Mouse (Mus musculus): ENCODE measurements at regions not wholly inside any gene's neighbourhood (a gene's known extent, or its start where the extent isn't known, plus 50 kb on each side); places are given as distances from the start of the nearest gene placed in this dataset.
"Not testable (repeated sequence)": the region's sequence is repeated elsewhere in the genome, so short reads cannot be mapped to it uniquely, and the experiment has no call there.

DNA sequence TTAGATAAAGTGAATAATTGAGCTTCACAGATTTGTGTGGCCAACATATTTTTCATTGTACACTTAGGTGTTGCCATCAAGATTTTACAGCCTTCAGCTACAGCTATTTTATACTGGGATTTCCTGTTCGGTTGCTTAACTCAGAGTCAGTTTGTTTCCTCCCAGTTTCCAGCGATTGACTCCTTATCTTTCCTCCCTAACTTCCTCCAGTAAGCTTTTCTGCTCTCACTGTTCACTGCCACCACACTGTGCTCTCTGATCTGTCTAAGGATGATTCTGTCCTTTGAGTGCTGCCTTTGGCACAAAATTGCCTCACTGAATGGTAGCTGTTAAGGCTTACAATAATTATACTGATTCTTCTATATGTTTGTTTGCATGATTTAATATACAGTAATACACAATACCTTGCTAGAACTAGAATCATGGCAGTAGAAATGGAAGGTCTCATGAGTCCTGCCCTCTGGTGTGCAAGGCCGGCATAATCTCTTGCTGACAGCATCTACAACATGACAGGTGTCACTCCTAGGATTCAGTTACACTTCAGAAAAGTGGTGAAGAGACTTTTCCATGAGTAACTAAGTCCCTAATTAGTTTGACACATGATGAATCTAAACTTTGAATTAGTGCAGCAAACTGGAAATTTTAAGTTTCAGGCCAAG, 558.0 kb upstream of the Olfr1507 start:
- H3K27ac ChIP-seq (ENCODE audit: low read depth, low read length); ATAC-seq; H3K9ac ChIP-seq (ENCODE audit: low read depth, low read length); H3K4me2 ChIP-seq (replicated peaks; ENCODE audit: low read depth); H3K36me3 ChIP-seq (ENCODE audit: control insufficient read depth, insufficient read depth); H3K4me1 ChIP-seq (replicated peaks; ENCODE audit: control insufficient read depth, insufficient read depth, low read length); H3K9me3 ChIP-seq (ENCODE audit: control insufficient read depth); H3K27me3 ChIP-seq (replicated peaks; ENCODE audit: control insufficient read depth, insufficient read depth, low read length); H3K4me3 ChIP-seq (ENCODE audit: low read depth, low read length): not testable (repeated sequence)
- 46% methylated on average over 2 of the region's 3 CpGs for WGBS

DNA sequence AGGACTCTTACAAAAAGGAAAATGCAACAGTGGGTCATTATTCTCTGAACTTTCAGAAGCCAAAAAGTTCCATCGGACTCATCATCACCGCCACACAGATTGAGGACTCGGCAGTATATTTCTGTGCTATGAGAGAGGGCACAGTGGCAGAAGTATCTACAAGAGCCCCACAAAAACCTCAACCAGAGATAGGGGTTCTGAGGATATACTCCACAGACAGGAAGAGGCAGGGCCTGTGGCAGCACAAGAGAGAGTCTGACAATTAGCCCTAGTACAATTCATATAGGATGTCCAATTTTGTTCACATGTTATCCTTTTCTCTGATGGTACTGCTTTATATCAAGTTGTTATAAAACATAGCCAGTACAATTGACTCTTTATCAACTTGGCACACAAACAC, 552.1 kb upstream of the Olfr1507 start:
- not testable (repeated sequence) for H3K36me3 ChIP-seq (ENCODE audit: control insufficient read depth, insufficient read depth); H3K27ac ChIP-seq (ENCODE audit: low read depth, low read length); ATAC-seq; H3K9ac ChIP-seq (ENCODE audit: low read depth, low read length); H3K9me3 ChIP-seq (ENCODE audit: control insufficient read depth); H3K4me2 ChIP-seq (replicated peaks; ENCODE audit: low read depth); H3K27me3 ChIP-seq (replicated peaks; ENCODE audit: control insufficient read depth, insufficient read depth, low read length); H3K4me3 ChIP-seq (ENCODE audit: low read depth, low read length); H3K4me1 ChIP-seq (replicated peaks; ENCODE audit: control insufficient read depth, insufficient read depth, low read length)
- 88% methylated on average over 3 of the region's 3 CpGs for WGBS

DNA sequence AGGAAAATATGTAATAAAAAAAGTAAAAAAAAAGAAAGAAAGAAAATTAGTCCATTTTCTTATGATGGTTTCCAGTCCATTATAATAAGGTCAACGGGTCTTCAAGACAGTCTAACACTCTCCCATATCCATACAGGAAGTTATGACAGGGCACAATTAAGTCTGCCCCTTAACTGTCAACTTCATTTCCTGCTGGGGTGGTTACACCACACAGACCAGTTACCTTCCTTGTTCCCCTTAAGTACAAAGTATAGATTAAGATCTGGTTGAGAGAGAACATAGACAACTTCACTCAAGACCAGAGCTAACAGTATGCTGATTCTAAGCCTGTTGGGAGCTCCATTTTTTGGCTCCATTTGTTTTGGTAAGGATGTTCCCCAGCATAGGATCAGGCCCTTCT, 551.4 kb upstream of the Olfr1507 start:
- WGBS = 84% methylated on average over 1 of the region's 1 CpGs
- H3K36me3 ChIP-seq (ENCODE audit: control insufficient read depth, insufficient read depth); H3K4me3 ChIP-seq (ENCODE audit: low read depth, low read length); H3K4me1 ChIP-seq (replicated peaks; ENCODE audit: control insufficient read depth, insufficient read depth, low read length); ATAC-seq; H3K27ac ChIP-seq (ENCODE audit: low read depth, low read length); H3K27me3 ChIP-seq (replicated peaks; ENCODE audit: control insufficient read depth, insufficient read depth, low read length); H3K9me3 ChIP-seq (ENCODE audit: control insufficient read depth); H3K9ac ChIP-seq (ENCODE audit: low read depth, low read length); H3K4me2 ChIP-seq (replicated peaks; ENCODE audit: low read depth): not testable (repeated sequence)

DNA sequence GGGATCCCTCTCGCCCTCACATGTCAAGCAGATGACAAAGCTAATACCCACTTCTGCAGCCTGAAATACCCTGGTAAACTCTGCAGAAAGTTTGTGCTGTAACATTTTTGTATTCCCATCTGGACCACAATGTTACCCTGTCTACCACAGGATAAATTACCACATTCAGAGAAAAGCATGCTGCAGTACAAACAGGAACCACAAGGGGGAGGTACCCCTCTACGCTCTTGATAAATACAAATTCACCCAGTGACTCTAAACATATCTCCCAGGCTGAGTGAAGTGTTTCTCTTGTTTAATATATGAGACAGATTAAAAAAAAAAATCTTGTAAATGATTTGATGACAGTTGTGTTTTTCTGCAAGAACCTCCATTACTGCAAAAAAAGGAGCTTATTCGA, 549.8 kb upstream of the Olfr1507 start:
- not testable (repeated sequence) for H3K4me2 ChIP-seq (replicated peaks; ENCODE audit: low read depth); H3K9ac ChIP-seq (ENCODE audit: low read depth, low read length); H3K27me3 ChIP-seq (replicated peaks; ENCODE audit: control insufficient read depth, insufficient read depth, low read length); H3K9me3 ChIP-seq (ENCODE audit: control insufficient read depth); ATAC-seq; H3K27ac ChIP-seq (ENCODE audit: low read depth, low read length); H3K36me3 ChIP-seq (ENCODE audit: control insufficient read depth, insufficient read depth); H3K4me3 ChIP-seq (ENCODE audit: low read depth, low read length); H3K4me1 ChIP-seq (replicated peaks; ENCODE audit: control insufficient read depth, insufficient read depth, low read length)
- TF ChIP-seq CTCF (IDR thresholded peaks at IDR 0.05; ENCODE audit: low read depth) = peak; percentile 57
- 75% methylated on average over 3 of the region's 3 CpGs for WGBS

DNA sequence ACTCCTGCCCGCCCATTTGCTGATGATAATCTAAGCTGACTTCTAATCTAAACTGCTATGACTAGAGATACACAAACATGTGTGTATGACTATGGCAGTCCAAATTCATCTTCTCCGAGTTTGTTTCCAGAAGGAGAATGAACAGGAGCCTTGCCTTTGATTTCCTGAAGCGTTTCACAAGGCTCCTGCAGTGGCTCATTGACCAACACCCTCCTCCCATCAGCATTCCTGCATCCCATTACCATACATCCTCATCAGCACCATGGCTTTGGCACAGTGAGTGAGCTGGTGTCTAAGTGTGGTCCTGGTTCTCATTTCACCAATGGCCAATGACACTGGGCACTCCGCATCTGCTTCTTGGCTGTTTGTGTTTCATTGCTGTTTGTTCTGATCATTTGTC, 548.6 kb upstream of the Olfr1507 start:
- 74% methylated on average over 4 of the region's 4 CpGs for WGBS
- not testable (repeated sequence) for H3K36me3 ChIP-seq (ENCODE audit: control insufficient read depth, insufficient read depth); H3K9me3 ChIP-seq (ENCODE audit: control insufficient read depth); H3K27me3 ChIP-seq (replicated peaks; ENCODE audit: control insufficient read depth, insufficient read depth, low read length); H3K27ac ChIP-seq (ENCODE audit: low read depth, low read length); H3K4me3 ChIP-seq (ENCODE audit: low read depth, low read length); H3K4me2 ChIP-seq (replicated peaks; ENCODE audit: low read depth); ATAC-seq; H3K9ac ChIP-seq (ENCODE audit: low read depth, low read length); H3K4me1 ChIP-seq (replicated peaks; ENCODE audit: control insufficient read depth, insufficient read depth, low read length)

DNA sequence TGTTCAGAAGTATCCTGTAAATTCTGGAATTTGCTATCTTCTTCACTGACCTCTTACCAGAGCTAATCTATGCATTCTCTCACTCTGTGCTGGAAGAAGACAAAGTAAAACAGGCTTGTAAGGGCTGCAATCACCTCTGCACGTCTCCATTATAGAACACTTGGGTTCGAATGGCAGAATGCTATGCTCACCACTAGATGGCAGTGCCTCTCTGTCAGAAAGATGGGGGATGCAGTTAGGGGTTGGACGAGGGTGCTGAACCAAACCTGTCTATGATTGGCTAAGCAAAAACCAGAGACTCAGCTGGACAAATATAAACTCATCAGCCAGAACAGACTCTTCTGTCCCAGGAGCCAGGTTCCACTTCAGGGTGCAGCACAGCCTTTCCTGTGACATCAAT, 546.5 kb upstream of the Olfr1507 start:
- not testable (repeated sequence) for H3K4me3 ChIP-seq (ENCODE audit: low read depth, low read length); H3K9me3 ChIP-seq (ENCODE audit: control insufficient read depth); H3K4me1 ChIP-seq (replicated peaks; ENCODE audit: control insufficient read depth, insufficient read depth, low read length); ATAC-seq; H3K9ac ChIP-seq (ENCODE audit: low read depth, low read length); H3K27ac ChIP-seq (ENCODE audit: low read depth, low read length); H3K27me3 ChIP-seq (replicated peaks; ENCODE audit: control insufficient read depth, insufficient read depth, low read length); H3K36me3 ChIP-seq (ENCODE audit: control insufficient read depth, insufficient read depth); H3K4me2 ChIP-seq (replicated peaks; ENCODE audit: low read depth)
- TF ChIP-seq CTCF (IDR thresholded peaks at IDR 0.05; ENCODE audit: low read depth) = peak; percentile 44
- 14% methylated on average over 3 of the region's 3 CpGs for WGBS

DNA sequence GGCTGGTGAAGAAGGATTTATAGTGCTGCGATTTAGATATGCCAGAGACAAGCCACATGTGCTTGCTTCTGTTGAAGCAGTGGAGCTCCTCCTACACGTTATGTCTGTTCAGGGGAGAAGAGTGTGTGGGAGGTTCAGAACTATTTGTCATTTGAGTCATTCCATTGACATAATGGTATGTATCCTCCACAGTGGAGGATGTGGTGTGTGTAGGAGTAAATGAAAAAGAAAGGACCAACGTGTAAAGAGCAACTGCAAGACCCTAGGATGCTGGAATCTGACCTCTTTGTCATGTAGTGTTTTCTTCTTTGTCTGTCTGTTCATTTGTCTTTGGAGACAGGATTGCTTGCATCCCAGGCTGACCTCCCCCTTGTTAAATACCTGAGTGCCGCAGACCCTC, 543.9 kb upstream of the Olfr1507 start:
- H3K4me2 ChIP-seq (replicated peaks; ENCODE audit: low read depth); H3K9ac ChIP-seq (ENCODE audit: low read depth, low read length); H3K36me3 ChIP-seq (ENCODE audit: control insufficient read depth, insufficient read depth); H3K27me3 ChIP-seq (replicated peaks; ENCODE audit: control insufficient read depth, insufficient read depth, low read length); H3K9me3 ChIP-seq (ENCODE audit: control insufficient read depth); ATAC-seq; H3K4me3 ChIP-seq (ENCODE audit: low read depth, low read length); H3K4me1 ChIP-seq (replicated peaks; ENCODE audit: control insufficient read depth, insufficient read depth, low read length); H3K27ac ChIP-seq (ENCODE audit: low read depth, low read length): not testable (repeated sequence)
- 69% methylated on average over 4 of the region's 4 CpGs for WGBS

DNA sequence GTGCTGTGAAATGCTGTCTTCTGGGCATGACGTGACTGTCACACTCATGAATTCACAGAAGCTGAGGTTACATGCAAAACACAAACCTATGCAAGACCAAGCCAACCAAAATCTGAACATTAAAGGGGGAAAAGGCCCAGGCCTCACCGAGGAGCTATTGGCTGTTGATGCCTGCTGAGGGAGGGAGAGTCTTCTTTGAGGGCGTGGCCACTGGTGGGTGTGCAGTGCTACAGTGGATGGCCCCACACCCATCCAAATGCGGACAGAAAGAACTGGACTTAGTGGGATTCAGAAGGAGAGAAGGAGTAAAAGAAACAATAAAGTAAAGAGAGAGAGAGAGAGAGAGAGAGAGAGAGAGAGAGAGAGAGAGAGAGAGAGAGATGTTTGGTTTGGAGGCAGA, 539.4 kb upstream of the Olfr1507 start:
- not testable (repeated sequence) for H3K27ac ChIP-seq (ENCODE audit: low read depth, low read length); H3K4me3 ChIP-seq (ENCODE audit: low read depth, low read length); ATAC-seq; H3K9me3 ChIP-seq (ENCODE audit: control insufficient read depth); H3K36me3 ChIP-seq (ENCODE audit: control insufficient read depth, insufficient read depth); H3K27me3 ChIP-seq (replicated peaks; ENCODE audit: control insufficient read depth, insufficient read depth, low read length); H3K4me1 ChIP-seq (replicated peaks; ENCODE audit: control insufficient read depth, insufficient read depth, low read length); H3K4me2 ChIP-seq (replicated peaks; ENCODE audit: low read depth); H3K9ac ChIP-seq (ENCODE audit: low read depth, low read length)
- WGBS = no CpG with 5 or more reads among the region's 4 CpGs

DNA sequence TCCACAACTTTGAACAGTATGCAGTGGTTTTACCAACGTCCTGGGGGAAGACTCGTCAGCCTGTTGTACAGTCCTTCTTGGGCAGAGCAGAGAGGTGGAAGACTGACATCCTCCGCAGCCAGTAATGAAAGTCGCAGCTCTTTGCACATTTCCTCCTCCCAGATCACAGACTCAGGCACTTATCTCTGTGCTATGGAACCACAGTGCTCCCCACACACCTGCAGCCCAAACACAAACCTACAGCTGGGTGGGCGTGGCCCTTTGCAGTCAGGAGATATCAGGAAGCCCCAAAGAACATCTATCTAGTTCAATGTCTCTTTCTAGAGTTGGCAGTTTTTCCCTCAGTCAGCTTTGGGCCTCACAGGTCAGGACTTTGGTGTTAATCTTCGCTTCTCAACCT, 537.7 kb upstream of the Olfr1507 start:
- H3K4me3 ChIP-seq (ENCODE audit: low read depth, low read length); H3K4me1 ChIP-seq (replicated peaks; ENCODE audit: control insufficient read depth, insufficient read depth, low read length); H3K9me3 ChIP-seq (ENCODE audit: control insufficient read depth); H3K27ac ChIP-seq (ENCODE audit: low read depth, low read length); H3K9ac ChIP-seq (ENCODE audit: low read depth, low read length); H3K4me2 ChIP-seq (replicated peaks; ENCODE audit: low read depth); H3K36me3 ChIP-seq (ENCODE audit: control insufficient read depth, insufficient read depth); H3K27me3 ChIP-seq (replicated peaks; ENCODE audit: control insufficient read depth, insufficient read depth, low read length); ATAC-seq: not testable (repeated sequence)
- WGBS = no CpG with 5 or more reads among the region's 6 CpGs

DNA sequence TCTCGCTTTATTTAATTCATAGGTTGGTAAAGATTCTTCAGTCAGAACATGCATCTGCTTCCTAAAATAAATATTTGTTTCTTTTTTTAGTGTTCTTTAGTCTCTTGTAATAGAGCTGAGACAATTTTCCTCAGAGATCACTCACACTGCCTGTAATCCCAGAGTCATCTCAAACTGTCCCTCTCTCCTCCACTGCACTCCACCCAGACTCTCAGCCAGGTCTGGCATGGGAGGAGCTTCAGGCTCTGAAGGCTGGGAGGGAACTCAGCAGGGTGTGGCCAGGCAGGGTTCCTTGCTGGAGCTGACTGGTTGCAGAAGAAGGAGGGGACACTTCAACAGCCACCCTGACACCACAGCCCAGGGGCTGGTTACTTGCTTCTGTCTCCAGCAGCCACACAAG, 536.9 kb upstream of the Olfr1507 start:
- not testable (repeated sequence) for H3K27ac ChIP-seq (ENCODE audit: low read depth, low read length); H3K36me3 ChIP-seq (ENCODE audit: control insufficient read depth, insufficient read depth); ATAC-seq; H3K9me3 ChIP-seq (ENCODE audit: control insufficient read depth); H3K4me2 ChIP-seq (replicated peaks; ENCODE audit: low read depth); H3K27me3 ChIP-seq (replicated peaks; ENCODE audit: control insufficient read depth, insufficient read depth, low read length); H3K4me1 ChIP-seq (replicated peaks; ENCODE audit: control insufficient read depth, insufficient read depth, low read length); H3K9ac ChIP-seq (ENCODE audit: low read depth, low read length); H3K4me3 ChIP-seq (ENCODE audit: low read depth, low read length)
- no CpG with 5 or more reads among the region's 1 CpGs for WGBS
